Mouse (Mus musculus): ENCODE measurements around the gene Agtr1a.

Gene Agtr1a

GRCm38 (mm10) chr13:30336148-30336801 is at the start of gene Agtr1a:
Gene Agtr1a, plus strand, starts transcription at chr13:30336441.
- in situ Hi-C loops (cut with MboI, MseI) = no loop called here

GRCm38 (mm10) chr13:30310221-30310620 is 26.0 kb upstream of the Agtr1a start:
- in situ Hi-C loops (cut with MboI, MseI) = no loop called here

- in situ Hi-C loops (cut with MboI, MseI) = no loop called here
Observed at GRCm38 (mm10) chr13:30324669-30325346, 11.4 kb upstream of the Agtr1a start.

DNA sequence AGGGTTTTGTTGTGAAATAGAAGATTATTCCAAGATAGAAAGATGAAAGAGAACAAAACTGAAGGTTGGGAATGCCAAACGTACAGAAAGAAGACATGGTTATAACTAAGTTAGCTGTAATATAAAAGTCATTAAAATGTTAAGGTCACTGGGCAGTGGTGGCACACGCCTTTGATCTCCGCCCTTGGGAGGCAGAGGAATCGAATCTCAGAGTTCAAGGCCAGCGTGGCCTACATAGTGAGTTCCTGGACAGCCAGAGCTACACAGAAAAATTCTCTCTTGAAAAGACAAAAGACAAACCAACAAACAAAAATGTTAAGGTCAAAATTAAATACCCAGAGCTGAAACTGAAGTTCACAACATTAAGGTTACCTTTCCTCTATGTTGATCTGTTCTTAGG is 5.2 kb upstream of the Agtr1a start:
- in situ Hi-C loops (cut with MboI, MseI) = no loop called here

DNA sequence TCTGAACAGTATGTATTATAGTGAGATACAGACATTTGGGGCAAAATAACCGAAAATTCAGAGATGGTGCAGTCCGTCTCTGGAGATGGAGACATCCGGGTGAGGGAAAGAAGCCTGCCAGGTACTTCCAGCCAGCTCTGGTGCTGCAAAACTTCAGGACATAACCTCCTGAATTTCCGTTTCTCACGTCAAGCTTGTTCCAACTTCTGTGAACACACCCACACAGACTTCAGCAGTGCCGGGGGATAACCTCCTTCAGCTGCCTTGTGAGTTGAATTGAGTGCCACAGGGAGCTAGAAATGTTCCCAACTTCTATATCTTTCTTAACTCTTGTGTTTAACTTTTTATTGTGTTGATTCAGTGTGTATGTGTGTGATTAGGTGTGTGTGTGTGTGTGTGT is 4.4 kb upstream of the Agtr1a start:
- in situ Hi-C loops (cut with MboI, MseI) = no loop called here

DNA sequence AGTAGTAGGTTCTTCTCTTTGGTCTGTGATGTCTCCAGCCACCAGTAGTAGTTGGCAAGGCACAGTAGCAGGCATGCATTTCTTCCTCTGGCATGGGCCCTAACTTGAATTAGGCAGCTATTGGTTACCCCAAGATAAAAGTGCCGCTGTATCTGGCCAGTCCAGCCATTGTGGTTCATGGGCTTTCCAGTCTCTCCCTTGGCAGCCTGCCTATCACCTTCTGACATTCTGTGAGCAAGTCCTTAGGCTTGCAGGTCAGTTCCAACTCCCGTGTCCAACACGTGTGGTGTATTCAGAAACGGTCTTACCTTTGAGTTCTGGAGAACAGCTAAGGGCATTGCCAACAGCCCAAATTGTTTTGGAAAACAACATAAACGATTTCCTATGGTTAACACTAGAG is 3.7 kb upstream of the Agtr1a start:
- in situ Hi-C loops (cut with MboI, MseI) = no loop called here

DNA sequence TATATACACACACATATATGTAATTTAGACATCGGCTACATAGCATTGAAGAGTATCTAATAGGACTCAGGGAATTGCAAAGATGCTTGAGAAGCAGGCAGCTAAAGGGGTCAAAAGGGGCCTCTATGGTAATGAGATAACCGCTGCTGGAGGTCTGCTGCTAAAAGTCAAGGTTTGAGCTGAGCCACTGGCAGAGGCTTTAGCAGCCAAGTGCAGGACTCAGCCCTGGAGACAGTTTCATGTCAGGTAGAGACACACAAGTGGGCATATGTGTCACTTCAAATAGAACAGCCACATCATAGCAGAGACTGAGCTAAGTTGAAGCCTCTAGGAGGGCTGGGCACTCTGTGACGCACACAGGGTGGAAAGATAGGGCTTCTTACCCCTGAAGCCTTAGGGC is 1.6 kb upstream of the Agtr1a start:
- in situ Hi-C loops (cut with MboI, MseI) = no loop called here

DNA sequence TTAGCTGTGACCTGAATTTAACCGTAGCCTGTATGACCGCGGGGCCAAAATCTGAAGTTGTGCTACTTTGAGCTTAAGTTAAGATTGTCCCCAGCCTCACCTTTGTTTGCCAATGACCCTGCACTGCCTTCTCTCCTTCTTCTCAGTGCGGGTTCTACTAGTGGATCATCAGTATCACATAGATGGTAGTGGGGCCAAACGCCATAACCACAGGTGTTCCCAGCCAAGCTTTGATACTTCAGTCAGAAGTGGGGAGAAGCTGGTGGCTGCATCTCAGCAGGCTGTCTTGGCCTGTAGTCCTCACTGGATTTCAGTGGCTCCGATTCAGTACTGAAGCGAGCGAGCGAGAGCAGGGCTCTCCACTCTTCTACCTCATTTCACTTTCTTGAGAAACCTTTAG is 672 bp downstream of the Agtr1a start:
- in situ Hi-C loops (cut with MboI, MseI) = no loop called here

DNA sequence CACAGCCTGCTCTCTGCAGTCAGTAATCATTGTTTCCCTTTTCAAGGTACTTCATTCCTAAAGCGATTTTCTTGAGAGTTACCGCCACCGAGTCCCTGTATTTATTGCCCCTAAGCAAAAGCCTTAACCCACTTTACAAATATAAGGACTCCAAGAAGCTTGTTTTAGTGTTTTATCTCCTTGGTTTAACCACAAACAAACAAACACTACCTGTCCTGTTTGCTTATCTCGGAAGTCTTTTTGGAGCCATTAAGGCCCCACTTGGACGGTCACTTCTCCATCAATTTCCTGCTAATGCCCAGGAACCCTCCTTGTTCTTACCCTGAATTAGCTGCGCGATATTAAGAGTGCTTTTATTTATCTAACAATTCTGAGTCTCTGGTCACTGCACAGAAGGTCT is 1.4 kb downstream of the Agtr1a start:
- in situ Hi-C loops (cut with MboI, MseI) = no loop called here

- in situ Hi-C loops (cut with MboI, MseI) = no loop called here
Observed at GRCm38 (mm10) chr13:30338576-30338975, 2.3 kb downstream of the Agtr1a start.

DNA sequence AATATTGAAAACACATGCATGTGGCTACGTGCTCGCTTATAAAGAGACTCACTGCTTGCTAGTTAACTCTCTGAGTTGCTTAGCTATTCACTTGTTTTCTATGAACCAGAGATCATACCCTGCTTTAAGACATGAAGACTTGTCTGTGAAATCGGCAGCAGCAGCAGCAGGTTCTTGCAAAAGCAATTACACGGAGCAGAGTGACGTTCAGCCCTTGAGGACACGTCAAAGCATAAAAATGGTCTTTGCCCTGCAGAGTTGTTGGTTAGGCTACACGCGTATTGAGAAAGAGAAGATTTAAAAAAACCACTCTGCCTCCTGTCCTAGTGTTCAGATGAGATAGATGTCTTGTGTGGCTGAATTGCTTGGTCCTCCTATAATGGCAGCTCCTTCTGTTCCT is 3.7 kb downstream of the Agtr1a start:
- in situ Hi-C loops (cut with MboI, MseI) = no loop called here

DNA sequence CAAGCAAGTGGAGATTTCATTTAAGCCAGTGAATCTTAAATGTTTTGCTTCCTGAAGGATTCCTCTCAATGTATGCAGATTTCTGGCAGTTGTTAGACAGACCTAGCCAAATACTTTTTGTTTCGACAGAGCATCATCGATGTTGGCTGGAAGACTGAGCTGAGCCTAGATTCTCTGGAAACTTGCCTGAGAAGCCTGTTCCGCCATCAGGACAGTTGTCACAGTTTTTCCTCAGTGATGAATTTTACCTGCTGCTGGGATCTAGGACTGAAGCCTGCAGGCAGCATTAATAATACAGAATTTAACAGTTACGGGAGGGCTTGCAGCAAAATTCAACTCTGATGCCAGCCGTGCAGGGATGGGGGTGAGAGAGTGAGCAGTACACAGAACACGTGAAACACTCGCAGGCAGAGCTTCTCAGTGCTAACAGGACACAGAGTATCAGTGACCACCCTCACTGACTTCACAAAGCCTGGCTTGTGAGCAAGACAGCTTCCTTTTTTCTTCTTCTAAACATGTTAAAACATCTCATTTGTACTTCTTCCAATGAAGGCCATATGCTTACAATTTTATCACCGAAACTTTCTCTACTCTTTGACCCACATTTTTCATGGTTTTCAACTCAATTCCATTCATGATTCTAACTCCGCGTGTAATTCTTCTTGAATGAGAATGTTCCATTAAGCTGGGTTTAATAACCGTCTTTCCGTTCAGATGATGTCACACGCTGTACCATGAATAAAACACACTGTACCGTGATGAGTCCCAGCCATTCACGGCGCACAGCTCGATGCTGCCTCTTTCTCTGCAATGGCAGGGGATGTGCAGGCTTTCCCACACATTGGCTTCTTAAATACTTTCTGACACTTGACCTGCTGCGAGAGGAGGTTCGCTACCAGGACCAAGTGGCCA is 6.0 kb downstream of the Agtr1a start:
- in situ Hi-C loops (cut with MboI, MseI) = no loop called here

GRCm38 (mm10) chr13:30345427-30345913 is 9.2 kb downstream of the Agtr1a start:
- in situ Hi-C loops (cut with MboI, MseI) = loop anchor here (5.0 kb wide), 1 partner anchor 62 kb away; no protein-coding TSS in a partner anchor

DNA sequence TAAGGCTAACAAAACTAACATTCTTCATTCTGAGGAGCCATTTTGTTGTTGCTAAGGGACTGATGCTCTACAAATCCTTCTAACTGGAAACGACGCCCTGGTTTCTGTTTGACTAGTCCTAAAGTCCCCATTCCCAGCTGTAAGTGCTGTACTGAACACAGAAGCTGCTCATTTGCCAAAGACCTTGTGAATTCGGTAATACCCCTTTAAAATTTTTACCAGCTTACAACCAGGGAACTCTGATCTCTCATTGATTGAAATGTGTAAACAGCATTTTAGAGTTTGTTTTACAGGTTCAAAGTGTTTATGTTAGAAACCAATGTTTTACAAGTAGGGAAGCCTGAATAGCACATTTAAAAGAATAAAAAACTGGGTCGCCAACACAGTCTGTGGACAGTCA is 10.6 kb downstream of the Agtr1a start:
- in situ Hi-C loops (cut with MboI, MseI) = loop anchor here (5.0 kb wide), 1 partner anchor 60 kb away; no protein-coding TSS in a partner anchor

DNA sequence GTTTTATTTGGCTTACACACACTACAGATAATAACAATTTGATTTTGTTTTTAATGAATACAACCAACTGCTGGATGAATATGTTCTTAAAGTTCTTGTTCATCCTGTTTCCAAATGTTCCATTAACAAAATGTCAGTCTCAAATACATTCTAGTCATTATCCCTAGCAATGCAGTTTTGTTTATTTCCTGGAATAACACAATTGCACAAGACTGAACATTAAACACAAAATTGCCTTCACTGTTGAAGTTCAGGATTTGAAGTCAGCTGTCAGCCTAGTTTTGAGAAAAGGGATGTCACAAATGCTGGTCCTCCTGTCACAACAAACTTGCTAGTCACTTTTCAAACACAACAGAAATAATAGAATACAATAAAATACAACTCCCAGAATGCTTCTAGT is 12.1 kb downstream of the Agtr1a start:
- in situ Hi-C loops (cut with MboI, MseI) = loop anchor here (5.0 kb wide), 1 partner anchor 59 kb away; no protein-coding TSS in a partner anchor

DNA sequence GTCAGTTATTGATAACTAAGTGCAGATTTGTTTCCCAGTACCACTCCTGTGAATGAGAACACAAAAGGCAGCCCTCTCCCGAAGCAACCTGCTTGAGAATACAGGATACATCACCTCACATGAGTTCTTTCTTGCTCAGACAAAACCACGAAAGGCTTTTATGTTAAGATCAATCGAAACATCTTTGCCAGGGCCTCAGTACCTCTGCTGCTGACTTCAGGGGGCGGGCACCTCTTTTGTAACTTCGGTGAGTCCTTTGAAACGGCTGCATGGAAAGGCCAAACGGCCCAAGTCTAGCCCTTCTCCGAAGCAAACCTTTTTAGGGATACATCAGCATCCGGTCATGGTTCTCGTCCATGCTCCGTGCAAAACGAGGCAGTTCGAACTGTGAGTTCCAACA is 15.7 kb downstream of the Agtr1a start:
- in situ Hi-C loops (cut with MboI, MseI) = no loop called here

DNA sequence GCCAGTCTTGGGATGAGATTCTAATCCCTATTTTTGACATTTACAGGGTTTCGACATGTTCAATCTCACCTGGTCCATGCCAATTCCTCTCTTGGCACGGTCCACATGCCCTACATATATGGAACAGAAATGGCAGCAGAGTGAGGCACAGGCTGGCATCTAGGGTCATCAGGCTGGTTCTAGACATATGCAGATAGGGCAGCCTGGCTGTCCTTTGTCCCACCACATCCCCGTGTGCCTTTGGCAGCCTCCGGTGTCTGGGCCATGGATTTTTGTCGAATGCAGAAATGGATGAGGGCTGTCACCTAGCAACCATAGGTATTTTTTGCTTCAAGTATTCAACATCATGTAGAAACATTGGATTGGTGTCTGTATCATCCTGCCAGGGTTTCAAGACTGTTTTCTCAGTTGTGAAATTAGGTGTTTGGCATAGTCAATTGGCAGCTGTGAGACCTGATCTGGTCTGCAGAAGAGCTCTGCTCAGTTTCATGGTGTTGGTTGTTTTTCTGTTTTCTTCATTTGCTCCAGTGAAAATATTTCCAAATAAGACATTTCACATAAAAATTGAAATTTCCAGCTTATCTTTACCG is 18.8 kb downstream of the Agtr1a start:
- in situ Hi-C loops (cut with MboI, MseI) = no loop called here

DNA sequence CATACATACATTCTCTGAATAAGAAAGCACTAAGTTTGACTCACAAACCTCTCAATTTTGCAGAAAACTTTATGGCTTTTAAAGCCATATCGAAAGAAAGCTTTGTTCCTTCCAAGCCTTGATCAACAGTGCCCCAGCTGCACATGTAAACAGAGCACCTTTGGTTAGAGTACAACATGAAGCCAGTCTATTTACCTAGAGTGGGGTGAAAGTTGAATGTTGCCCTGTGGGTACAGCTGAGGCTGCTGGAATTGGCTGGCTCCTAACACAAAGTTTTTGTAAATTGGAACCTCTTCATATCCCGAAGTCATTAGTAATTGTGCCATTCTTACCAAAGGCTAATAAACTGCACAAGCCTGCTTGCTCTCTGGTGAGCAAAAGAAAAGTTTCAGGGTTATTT is 19.7 kb downstream of the Agtr1a start:
- in situ Hi-C loops (cut with MboI, MseI) = no loop called here

- in situ Hi-C loops (cut with MboI, MseI) = no loop called here
Observed at GRCm38 (mm10) chr13:30358456-30359168, 22.4 kb downstream of the Agtr1a start.

GRCm38 (mm10) chr13:30359886-30360285 is 23.6 kb downstream of the Agtr1a start:
- in situ Hi-C loops (cut with MboI, MseI) = loop anchor here (10.0 kb wide), 1 partner anchor 725 kb away; no protein-coding TSS in a partner anchor

DNA sequence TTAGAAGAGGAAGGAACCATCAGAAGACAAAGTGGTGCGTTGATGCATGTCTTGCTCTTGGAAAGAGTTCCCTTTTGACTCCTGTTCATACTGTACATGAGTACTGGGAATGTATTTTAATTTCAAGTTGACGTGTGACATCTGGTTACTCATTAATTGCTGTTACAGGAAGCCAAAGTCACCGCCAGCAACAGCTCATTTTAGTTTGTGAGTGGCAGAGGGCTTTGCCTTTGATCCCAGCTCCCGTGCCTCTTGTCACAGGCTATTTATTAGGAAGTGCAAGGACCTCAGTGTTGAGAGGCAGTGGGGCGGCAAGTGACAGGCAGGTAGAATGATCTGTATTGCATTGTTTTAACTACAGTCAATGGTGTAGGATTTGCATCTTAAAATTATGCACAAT is 24.8 kb downstream of the Agtr1a start:
- in situ Hi-C loops (cut with MboI, MseI) = loop anchor here (10.0 kb wide), 1 partner anchor 726 kb away; no protein-coding TSS in a partner anchor
